Mouse (Mus musculus) kidney, postnatal 36 days (tissue): ENCODE results near the gene Gm45337.
A peak's percentile ranks its signal among the peaks of the same experiment; 100 is the strongest.
"Not testable (repeated sequence)": the region's sequence is repeated elsewhere in the genome, so short reads cannot be mapped to it uniquely, and the experiment has no call there.

Experiments used
- DNase-seq, 2 experiments: peaks; one replicate each; pipeline ENCODE4 v3.0.0; 2021 to 2022; ENCODE audit warnings: mixed read lengths in 2 of 2

Gm45337 gene

GRCm38 (mm10) chr7:142144507-142144906, at the start of gene Gm45337:
Gene Gm45337 (minus strand): TSS chr7:142144607.
- no peak for DNase-seq

GRCm38 (mm10) chr7:142190289-142190688, 45.9 kb upstream of the Gm45337 start, which contains the start of gene Gm10153:
Gene Gm10153 (minus strand): TSS chr7:142190389.
- DNase-seq = no peak

DNA sequence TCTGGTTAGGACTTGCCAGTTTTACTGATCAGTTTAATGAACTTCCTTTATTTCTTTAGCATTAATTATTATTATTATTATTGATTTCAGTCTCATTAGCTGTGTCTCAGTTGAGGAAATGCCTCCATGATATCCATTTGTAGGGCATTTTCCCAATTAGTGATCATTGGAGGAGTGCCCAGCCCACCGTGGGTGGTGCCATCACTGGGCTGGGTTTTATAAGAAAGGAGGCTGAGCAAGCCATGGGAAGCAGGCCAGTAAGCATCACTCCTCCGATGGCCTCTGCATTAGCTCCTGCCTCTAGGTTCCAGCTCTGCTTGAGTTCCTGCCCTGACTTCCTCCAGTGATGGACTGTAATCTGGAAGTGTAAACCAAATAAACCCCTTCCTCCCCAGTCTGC, 43.7 kb upstream of the Gm45337 start:
- no peak for DNase-seq

DNA sequence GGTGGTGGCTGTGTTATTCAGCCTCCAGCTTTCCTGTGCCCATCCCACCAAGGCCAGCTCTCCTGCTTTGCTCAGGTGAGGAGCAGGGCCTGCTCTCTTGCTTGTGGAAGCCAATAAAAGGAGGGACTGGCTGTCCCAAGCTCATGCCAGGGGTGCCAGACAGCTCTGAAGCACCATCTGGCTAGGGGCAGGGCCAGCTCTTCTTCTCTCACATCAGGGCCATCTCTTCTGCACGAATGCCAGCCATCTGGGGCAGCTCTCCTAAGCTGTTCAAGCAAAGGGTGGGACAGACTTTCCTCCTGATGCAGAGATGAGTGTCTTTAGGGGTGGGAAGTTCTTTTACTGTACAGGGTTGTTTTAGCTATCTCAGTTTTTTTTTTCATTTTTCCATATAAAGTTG, 36.6 kb upstream of the Gm45337 start:
- no peak for DNase-seq

- DNase-seq = no peak
These were observed 34.3 kb upstream of the Gm45337 start for GRCm38 (mm10) chr7:142178685-142179084.

DNA sequence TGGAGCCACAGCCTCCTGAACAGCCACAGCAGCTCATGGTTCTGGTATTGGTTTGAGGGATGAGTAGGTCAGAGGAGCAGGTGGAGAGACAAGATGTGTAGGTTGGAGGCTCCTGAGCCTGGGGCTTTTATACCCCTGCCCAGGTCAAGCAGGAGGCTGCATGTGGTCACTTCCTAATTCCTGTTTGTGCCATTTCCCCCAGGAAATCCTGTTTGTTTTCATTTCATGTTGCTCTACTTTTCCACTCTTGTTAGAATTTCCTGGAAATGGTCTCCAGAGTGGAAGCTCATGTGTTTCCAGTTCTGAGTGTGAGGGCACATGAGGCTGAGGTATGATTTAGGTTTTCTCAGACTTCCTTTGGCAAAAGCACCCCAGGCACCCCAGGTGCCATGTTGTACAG, 31.5 kb upstream of the Gm45337 start, which contains the start of gene Krtap5-2:
TSS of gene Krtap5-2 (minus strand) at position 101 of the 400 bp plus-strand sequence.
- not testable (repeated sequence) for DNase-seq

DNA sequence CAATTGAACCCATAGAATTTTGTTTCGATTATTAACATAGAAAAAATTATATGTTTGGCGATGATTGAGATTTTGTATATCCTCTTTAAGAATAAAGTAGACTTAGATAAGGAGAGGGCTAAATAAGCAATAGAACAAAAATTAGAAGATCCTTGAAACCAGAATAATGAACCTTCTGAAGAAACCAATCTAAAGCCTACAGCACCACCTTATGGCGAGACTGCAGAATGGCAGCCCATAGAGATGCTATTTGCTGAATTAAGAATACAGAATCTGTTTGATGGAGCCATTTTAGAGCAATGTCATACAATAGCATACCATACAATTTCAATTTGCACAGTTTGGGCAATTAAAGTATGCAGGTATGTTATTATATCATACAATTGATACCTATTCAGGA, 25.4 kb upstream of the Gm45337 start:
- no peak for DNase-seq

GRCm38 (mm10) chr7:142165639-142166038, 21.2 kb upstream of the Gm45337 start, which contains the start of gene Gm4553:
Gene Gm4553 (minus strand): TSS chr7:142165739.
- not testable (repeated sequence) for DNase-seq

DNA sequence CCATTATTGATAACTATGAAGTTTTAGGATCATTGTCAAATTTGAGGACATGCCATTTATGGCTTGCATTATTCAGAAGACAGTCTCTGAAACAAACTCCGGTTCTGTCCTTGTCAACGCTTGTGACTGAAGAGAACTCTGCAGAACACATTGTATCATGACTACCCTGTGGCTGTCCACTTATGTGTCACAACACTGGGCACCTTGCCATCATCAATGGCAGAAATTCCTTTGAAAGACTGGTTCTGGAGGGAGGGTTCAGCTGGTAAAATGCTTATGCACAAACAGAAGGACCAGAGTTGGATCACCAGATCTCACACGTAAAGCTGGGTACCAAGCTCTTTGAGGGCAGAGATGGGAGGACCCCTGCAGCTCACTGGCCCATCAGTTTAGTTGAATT, 15.0 kb upstream of the Gm45337 start:
- DNase-seq = no peak

- DNase-seq = not testable (repeated sequence)
These were observed 12.6 kb upstream of the Gm45337 start, which contains the start of gene Gm29735 for GRCm38 (mm10) chr7:142157013-142157412. Gene Gm29735 (minus strand): TSS chr7:142157113.

DNA sequence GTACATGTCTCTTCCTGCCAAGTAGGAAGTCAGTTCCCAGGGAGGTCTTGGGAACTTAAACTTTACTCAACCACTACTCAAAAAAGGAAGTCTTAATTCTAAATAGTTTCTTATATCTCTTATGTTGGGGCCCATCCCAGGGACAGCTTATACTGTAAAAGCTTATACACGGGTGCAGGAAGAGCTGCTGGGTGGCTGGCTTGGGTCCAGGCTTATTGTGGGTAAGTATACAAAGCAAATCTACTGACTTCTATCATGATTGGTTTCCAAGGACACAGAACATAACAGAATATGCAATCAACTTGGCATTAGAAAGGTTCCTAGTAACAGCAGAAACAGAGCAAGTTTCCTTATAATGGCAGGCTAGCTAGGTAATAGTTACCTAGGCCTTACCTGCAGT, 10.9 kb upstream of the Gm45337 start:
- DNase-seq = no peak

DNA sequence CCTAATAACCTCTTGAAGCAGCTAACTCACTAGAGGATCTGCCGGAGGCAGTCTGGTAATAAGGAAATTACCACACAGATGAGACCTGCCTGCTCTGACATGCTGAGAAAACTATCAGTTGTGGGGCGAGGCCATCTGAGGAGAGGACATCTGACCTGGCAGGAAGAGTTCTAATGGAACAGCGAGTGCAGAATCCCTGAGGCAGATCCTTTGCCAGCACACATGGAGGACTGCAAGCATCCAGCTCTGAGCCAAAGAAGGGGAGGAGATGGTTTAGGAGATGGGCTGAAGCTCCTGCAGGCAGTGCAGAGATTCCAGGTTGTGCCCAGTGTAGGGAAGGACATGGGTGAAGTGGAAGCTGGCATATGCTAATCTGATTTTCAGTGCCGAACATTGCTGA, 7.8 kb upstream of the Gm45337 start:
- DNase-seq = no peak

DNA sequence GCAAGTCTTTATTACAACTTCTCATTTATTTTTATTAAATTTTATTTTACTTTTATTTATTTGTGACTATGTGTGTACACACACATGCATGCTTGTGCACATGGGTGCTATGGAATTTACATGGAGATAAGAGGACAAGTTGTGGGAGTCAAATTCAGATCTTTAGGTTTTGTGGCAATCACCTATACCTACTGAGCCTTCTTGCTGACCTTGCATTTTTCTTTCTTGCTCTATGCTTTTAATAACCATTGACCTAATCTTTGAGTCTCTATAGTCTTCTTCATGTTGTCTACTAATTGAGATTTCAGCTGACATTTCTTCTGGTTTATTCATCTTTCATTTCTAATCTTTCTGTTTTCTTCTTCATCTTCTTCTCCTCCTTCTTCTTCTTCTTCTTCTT, 4.2 kb upstream of the Gm45337 start:
- no peak for DNase-seq

DNA sequence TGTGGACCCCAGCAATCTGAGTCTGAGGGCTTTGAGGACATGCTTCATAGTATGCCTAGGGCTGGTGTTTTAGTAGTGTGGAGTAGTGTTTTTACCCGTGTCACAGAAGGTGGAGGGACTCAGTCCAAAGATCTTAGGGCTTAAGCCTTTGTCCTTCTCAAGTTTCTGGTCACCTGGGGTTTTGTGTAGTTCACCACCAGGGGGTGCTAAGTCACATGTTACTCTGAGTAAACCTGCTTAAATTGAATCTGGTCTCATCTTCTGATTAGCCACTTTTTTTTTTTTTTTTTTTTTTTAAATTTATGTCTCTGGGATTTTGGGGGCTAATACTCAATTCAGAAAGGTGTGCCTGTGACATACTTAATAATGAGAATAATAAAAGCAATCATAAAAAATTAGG, 1.6 kb upstream of the Gm45337 start:
- peak; percentile 59 to 79 for DNase-seq

DNA sequence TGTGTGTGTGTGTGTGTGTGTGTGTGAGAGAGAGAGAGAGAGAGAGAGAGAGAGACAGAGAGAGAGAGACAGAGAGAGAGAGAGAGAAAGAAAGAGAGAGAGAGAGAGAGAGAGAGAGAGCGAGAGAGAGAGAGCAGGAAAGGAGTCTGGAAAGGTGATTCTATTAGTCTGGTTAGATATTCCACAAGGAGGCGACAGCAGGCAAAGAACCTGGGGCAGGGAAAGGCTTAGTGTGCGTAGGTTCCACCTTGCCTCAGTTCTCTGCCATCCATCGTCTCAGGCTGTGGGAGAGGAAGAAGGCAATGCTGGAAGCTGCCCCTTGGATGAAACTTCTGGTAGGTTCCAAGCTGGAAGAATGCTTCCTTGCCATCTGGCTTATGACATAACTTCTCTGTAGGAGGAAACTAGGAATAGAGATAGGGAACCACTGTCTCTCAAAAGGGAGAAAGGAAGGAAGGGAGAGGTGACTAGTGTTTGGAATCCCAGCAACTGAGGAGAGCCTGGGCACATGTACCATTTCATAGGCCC, 1.1 kb upstream of the Gm45337 start:
- no peak for DNase-seq

- DNase-seq = not testable (repeated sequence)
These were observed 849 bp downstream of the Gm45337 start for GRCm38 (mm10) chr7:142143506-142144010.

DNA sequence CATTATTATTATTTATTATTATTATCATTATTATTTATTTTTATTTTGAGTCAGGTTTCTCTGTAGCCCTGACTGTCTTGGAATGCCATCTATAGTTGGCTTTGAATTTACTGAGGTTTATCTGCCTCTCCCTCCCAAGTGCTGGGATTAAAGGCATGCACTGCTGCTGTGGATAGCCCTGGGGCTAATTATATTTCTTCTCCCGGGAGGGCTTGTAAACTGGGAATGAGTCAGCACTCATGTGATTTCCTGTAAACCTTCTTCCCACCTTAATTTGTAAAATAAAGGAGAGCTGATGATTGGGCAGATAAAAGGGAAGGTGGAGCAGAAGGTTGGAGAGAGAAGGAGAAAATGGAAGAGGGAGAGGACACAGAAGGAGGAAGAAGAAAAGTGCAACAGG, 3.7 kb downstream of the Gm45337 start:
- no peak for DNase-seq

GRCm38 (mm10) chr7:142135934-142136333, 8.5 kb downstream of the Gm45337 start, which contains the start of gene Gm39115:
Gene Gm39115 (minus strand): TSS chr7:142136034.
- DNase-seq = not testable (repeated sequence)

GRCm38 (mm10) chr7:142134206-142134995, 10.0 kb downstream of the Gm45337 start:
- DNase-seq = peak; percentile 60 to 73

GRCm38 (mm10) chr7:142128843-142129242, 15.6 kb downstream of the Gm45337 start:
- DNase-seq = peak in 1 of 2 experiments; percentile 8

GRCm38 (mm10) chr7:142120629-142121028, 23.8 kb downstream of the Gm45337 start, which contains the start of gene Gm45618:
Gene Gm45618 (minus strand): TSS chr7:142120729.
- not testable (repeated sequence) for DNase-seq

DNA sequence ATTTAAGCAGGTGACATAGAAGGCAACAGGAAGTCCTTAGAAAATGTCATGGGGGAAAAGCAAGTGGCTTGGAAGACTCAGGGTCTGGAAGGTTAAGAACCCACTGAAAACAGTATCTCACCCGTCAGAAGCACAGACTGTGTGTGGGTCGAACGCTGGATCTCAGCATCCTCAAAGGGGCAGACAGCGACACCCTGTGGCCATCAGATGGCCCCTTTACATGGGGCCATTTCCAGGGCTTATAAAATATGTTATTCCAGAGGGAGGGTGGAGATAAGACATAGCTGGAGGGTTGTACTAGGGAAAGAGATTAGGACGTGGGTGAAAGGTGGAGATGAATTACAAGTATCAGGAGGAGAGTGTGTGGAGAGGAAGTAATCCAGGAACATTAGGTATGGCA, 24.8 kb downstream of the Gm45337 start:
- peak in 1 of 2 experiments; percentile 49 for DNase-seq

- no peak for DNase-seq
These were observed 39.7 kb downstream of the Gm45337 start for GRCm38 (mm10) chr7:142104747-142105146.

DNA sequence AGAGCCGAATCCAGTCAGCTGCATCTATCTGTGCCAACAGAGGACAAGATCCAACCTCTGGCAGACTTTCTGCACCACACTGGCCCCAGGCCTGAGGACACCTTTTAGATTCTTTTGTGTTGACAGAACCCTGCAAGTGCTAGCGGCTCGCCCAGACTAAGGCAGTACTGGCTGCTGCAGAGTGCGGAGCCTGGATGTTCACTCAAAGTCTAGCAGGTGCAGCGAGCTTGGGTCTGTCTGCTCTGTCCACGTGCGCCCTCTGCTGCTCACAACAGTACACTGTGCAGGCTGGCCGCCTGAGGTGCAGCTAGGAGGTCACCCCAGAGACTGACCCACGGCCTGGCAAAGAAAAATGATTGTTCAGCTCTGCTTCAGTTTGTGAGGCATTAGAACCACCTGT, 46.6 kb downstream of the Gm45337 start:
- peak; percentile 83 to 92 for DNase-seq
